Mouse (Mus musculus) ES-Bruce4 (cell line): Measurements from ENCODE around the gene Gp9. TPM values are rescaled to one million over a fixed set of nuclear protein-coding genes. Genes with fewer than 3 reads are reported as not detected.

Experiments used
- H3K27ac ChIP-seq: 2 replicates; pipeline ENCODE4 v1.5.1; 2012; ENCODE audit warnings: low read length, inconsistent platforms; ENCODE audit not compliant: insufficient read depth
- H3K27me3 ChIP-seq: 2 replicates; pipeline ENCODE4 v1.6.1; 2012; ENCODE audit warnings: mild to moderate bottlenecking, low read length, inconsistent platforms; ENCODE audit not compliant: control insufficient read depth, poor library complexity, insufficient read depth, severe bottlenecking
- H3K36me3 ChIP-seq: 2 replicates; pipeline ENCODE4 v1.6.1; 2012; ENCODE audit warnings: inconsistent platforms, mild to moderate bottlenecking, low read length, moderate library complexity; ENCODE audit not compliant: control insufficient read depth, poor library complexity, insufficient read depth, severe bottlenecking
- H3K4me1 ChIP-seq: one replicate; pipeline ENCODE4 v1.8.1; 2011; ENCODE audit warnings: low read length; ENCODE audit not compliant: control insufficient read depth, insufficient read depth
- H3K4me3 ChIP-seq: 2 replicates; pipeline ENCODE4 v1.5.1; 2011; ENCODE audit warnings: low read depth, mild to moderate bottlenecking, low read length
- H3K9ac ChIP-seq: 2 replicates; pipeline ENCODE4 v1.6.1; 2012; ENCODE audit warnings: low read depth, mild to moderate bottlenecking, inconsistent platforms; ENCODE audit not compliant: poor library complexity, severe bottlenecking
- H3K9me3 ChIP-seq: replicated peaks from 2 replicates; pipeline ENCODE4 v1.6.1; 2012; ENCODE audit warnings: mild to moderate bottlenecking, low read length, inconsistent platforms; ENCODE audit not compliant: control insufficient read depth, poor library complexity, insufficient read depth, severe bottlenecking
- CTCF ChIP-seq: IDR thresholded peaks from one replicate; pipeline ENCODE4 v1.8.1; 2011; ENCODE audit warnings: low read depth, low read length
- EP300 ChIP-seq: IDR thresholded peaks from 2 replicates; pipeline ENCODE4 v1.6.1; 2011; ENCODE audit warnings: low read depth, low read length; ENCODE audit not compliant: insufficient read depth
- POLR2A ChIP-seq: IDR thresholded peaks from one replicate; pipeline ENCODE4 v1.8.1; 2011; ENCODE audit warnings: low read length; ENCODE audit not compliant: insufficient read depth
- polyA plus RNA-seq: library from polyadenylated mRNA; stranded (reverse); fragments of >200 nt; gene quantifications from 2 replicates; pipeline ENCODE4 v1.2.4, GENCODE M21; 2011; ENCODE audit warnings: low read depth; ENCODE audit not compliant: missing spikeins, insufficient read depth, insufficient read length

Gene Gp9
- polyA plus RNA-seq, 1 experiment: not detected

DNA sequence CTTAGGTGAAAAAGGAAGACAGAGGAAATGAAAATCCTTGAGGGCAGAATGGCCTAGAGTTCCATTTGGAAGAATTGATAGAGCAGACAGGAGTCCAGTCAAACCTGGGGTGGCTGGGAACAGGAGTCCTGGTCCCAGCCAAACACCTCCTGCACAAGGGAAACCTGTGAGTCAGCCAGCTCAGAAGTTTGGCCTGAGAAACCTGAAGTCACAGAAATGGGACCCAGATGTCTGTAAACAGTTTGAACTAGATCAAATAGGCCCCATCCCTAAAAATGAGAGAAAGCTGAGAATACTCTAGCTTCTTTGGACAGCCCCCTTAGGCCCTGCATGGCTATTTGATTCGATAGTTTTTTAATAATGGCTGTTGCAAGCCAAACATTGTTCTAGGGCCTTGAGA is 34.8 kb downstream of the Gp9 start:
- H3K4me1 ChIP-seq: no peaks in the 10 kb centered on the region
- no peaks in the 10 kb centered on the region for H3K27me3 ChIP-seq
- no peak overlapping the region for H3K4me3 ChIP-seq
- H3K9ac ChIP-seq: no peak overlapping the region
- H3K9me3 ChIP-seq: no peaks in the 10 kb centered on the region
- H3K36me3 ChIP-seq: no peaks in the 10 kb centered on the region
- TF ChIP-seq POLR2A (no peak), CTCF (no peak), EP300 (no peak)
- no peak overlapping the region for H3K27ac ChIP-seq

DNA sequence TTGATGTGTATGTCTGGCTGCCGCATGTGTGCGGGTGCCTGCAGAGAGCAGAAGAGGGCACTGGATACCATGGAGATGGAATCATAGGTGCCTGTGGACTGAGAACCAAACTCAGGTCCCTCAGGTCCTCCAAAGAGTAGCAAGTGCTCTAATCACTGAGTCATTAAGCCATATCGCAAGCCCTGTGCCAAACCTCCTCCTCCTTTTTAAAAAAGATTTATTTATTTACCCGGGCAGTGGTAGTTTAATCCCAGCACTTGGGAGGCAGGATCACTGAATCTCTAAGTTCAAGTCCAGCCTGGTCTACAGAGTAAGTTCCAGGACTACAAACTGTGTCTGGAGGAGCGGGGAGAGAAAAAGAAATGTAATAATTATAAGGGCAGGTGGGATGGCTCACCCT is 36.6 kb downstream of the Gp9 start:
- no peaks in the 10 kb centered on the region for H3K27me3 ChIP-seq
- H3K4me3 ChIP-seq: no peak overlapping the region
- TF ChIP-seq EP300 (no peak), POLR2A (no peak)
- H3K36me3 ChIP-seq: peaks cover 4% of the 10 kb centered on the region
- H3K9ac ChIP-seq: no peak overlapping the region
- H3K4me1 ChIP-seq: no peaks in the 10 kb centered on the region
- H3K9me3 ChIP-seq: no peaks in the 10 kb centered on the region
- no peak overlapping the region for H3K27ac ChIP-seq

- Histone ChIP-seq H3K27me3 (no peaks in the 10 kb centered on the region), H3K4me3 (no peak overlapping the region), H3K9me3 (no peaks in the 10 kb centered on the region), H3K9ac (no peak overlapping the region), H3K4me1 (no peaks in the 10 kb centered on the region), H3K27ac (no peak overlapping the region), H3K36me3 (peaks cover 24% of the 10 kb centered on the region)
- no peak for TF ChIP-seq CTCF
- TF ChIP-seq POLR2A: no peak
- TF ChIP-seq EP300: no peak
Observed at GRCm38 (mm10) chr6:87820366-87820765, 42.5 kb downstream of the Gp9 start.

Other genes with a start within 250 kb of the Gp9 start
- gene Arhgap25, start 244.8 kb upstream of the Gp9 start, polyA plus RNA-seq: not detected in 2 replicates
- gene Prokr1, start 187.3 kb upstream of the Gp9 start, polyA plus RNA-seq: 0.32 TPM in 1 of 2 replicates, not detected in the other
- 8.5 and 8.8 TPM in 2 replicates for gene Aplf, start 105.9 kb upstream of the Gp9 start, polyA plus RNA-seq
- gene Efcc1, start 47.2 kb upstream of the Gp9 start, polyA plus RNA-seq: 0.32 and 0.46 TPM in 2 replicates
- gene Rab43, start 34.1 kb downstream of the Gp9 start, polyA plus RNA-seq: 1.6 and 2.5 TPM in 2 replicates
- gene Gm45140, start 57.7 kb downstream of the Gp9 start, polyA plus RNA-seq: 1.6 and 3.6 TPM in 2 replicates
- gene Isy1, start 60.7 kb downstream of the Gp9 start, polyA plus RNA-seq: 56.0 and 69.3 TPM in 2 replicates
- gene Cnbp, start 73.0 kb downstream of the Gp9 start, polyA plus RNA-seq: 466 and 481 TPM in 2 replicates
- 73.3 and 74.5 TPM in 2 replicates for gene Copg1, start 109.7 kb downstream of the Gp9 start, polyA plus RNA-seq
- 63.8 and 65.7 TPM in 2 replicates for gene Hmces, start 135.9 kb downstream of the Gp9 start, polyA plus RNA-seq
- 39.0 and 47.3 TPM in 2 replicates for gene H1fx, start 203.6 kb downstream of the Gp9 start, polyA plus RNA-seq